Mouse (Mus musculus): Measurements from ENCODE around the gene Pdxdc1. TPM values are rescaled to one million over a fixed set of nuclear protein-coding genes. Genes with fewer than 3 reads are reported as not detected.

Pdxdc1 gene
- polyA plus RNA-seq, 1 experiment: 77.3 TPM

DNA sequence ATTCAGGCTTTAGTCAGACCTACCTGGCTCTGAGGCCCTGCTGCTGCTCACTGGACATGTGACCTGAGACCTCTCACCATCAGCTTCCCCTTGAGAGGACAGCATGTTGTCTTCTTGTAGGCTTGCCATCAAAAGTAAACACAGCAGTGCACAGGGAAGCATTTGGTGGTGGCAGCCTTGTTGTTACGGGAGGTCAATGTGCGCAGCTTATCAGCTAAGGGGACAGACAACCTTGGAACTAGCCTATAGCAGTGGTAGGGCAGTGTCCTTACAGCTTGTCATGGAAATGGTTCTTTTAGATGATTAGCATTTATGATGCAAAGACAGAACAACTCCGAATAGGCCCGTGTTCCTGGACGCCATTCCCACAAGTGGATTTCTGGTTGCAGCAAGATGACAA, 68.5 kb downstream of the Pdxdc1 start:
- WGBS: 94% methylated on average over 5 of the region's 5 CpGs
- Histone ChIP-seq H3K4me3 (ENCODE audit: insufficient read depth, low read depth, low read length) (no peak overlapping the region), H3K27me3 (replicated peaks; ENCODE audit: control insufficient read depth, insufficient read depth, low read length) (no peaks in the 10 kb centered on the region), H3K36me3 (ENCODE audit: control insufficient read depth, insufficient read depth, low read length) (peaks cover 11% of the 10 kb centered on the region), H3K4me1 (ENCODE audit: control insufficient read depth, insufficient read depth, low read length) (no peaks in the 10 kb centered on the region), H3K27ac (ENCODE audit: insufficient read depth, low read depth, low read length) (no peak overlapping the region)
- no peak for TF ChIP-seq CTCF (conservative IDR thresholded peaks at IDR 0.05; ENCODE audit: insufficient read depth, insufficient read length, low read depth, low read length)
- TF ChIP-seq POLR2A (IDR thresholded peaks at IDR 0.05; ENCODE audit: low read depth, low read length): no peak
- no peak for DNase-seq

DNA sequence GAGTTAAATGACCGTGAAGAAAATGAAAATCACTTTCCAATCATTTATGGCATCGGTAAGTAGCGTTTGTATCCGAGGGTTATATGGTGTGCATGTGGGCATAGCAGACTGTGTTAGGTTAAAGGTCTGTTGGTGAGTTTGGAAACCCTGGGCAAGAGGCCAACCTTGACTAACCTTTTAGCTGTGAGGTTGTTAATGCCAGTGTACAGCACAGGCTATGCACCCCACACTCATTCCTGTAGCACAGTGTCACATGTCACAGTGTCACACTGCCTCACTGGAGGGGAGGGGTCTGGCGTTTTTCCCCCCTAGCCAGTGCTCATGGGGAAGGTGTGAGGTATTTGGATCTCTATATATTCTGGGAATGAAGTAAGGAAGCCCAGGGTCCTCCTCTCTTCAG, 71.3 kb downstream of the Pdxdc1 start:
- H3K27ac ChIP-seq (ENCODE audit: insufficient read depth, low read depth, low read length): no peak overlapping the region
- no peak overlapping the region for H3K4me3 ChIP-seq (ENCODE audit: insufficient read depth, low read depth, low read length)
- no peak for TF ChIP-seq POLR2A (IDR thresholded peaks at IDR 0.05; ENCODE audit: low read depth, low read length)
- TF ChIP-seq CTCF (conservative IDR thresholded peaks at IDR 0.05; ENCODE audit: insufficient read depth, insufficient read length, low read depth, low read length): no peak
- no peaks in the 10 kb centered on the region for H3K27me3 ChIP-seq (replicated peaks; ENCODE audit: control insufficient read depth, insufficient read depth, low read length)
- WGBS: 49% methylated on average over 5 of the region's 5 CpGs
- peak; percentile 73 for DNase-seq
- no peaks in the 10 kb centered on the region for H3K4me1 ChIP-seq (ENCODE audit: control insufficient read depth, insufficient read depth, low read length)
- H3K36me3 ChIP-seq (ENCODE audit: control insufficient read depth, insufficient read depth, low read length): peaks cover 6% of the 10 kb centered on the region

DNA sequence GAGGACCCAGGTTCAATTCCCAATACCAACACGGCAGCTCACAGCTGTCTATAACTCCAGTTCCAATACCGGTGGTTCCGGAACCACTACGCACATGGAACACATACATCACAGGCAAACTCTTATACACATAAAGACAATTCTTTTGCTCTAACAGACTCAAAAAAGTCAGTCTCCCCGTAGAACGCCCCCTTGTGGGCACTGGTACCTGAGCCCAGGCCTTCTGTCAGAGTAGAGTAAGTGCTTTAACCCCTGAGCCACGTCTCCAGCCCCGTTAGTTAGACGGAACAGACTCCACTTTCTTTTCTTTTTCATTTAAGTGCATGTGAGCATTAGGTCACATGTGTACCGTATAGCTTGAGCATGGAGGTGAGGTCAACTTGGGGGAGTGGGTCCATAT, 72.5 kb downstream of the Pdxdc1 start:
- Histone ChIP-seq H3K4me3 (ENCODE audit: insufficient read depth, low read depth, low read length) (no peak overlapping the region), H3K27ac (ENCODE audit: insufficient read depth, low read depth, low read length) (no peak overlapping the region), H3K27me3 (replicated peaks; ENCODE audit: control insufficient read depth, insufficient read depth, low read length) (no peaks in the 10 kb centered on the region), H3K36me3 (ENCODE audit: control insufficient read depth, insufficient read depth, low read length) (peaks cover 2% of the 10 kb centered on the region; the same call in 1 of the 2 replicates), H3K4me1 (ENCODE audit: control insufficient read depth, insufficient read depth, low read length) (no peaks in the 10 kb centered on the region)
- no peak for TF ChIP-seq POLR2A (IDR thresholded peaks at IDR 0.05; ENCODE audit: low read depth, low read length)
- TF ChIP-seq CTCF (conservative IDR thresholded peaks at IDR 0.05; ENCODE audit: insufficient read depth, insufficient read length, low read depth, low read length): no peak
- WGBS: 91% methylated on average over 10 of the region's 10 CpGs
- DNase-seq: no peak

DNA sequence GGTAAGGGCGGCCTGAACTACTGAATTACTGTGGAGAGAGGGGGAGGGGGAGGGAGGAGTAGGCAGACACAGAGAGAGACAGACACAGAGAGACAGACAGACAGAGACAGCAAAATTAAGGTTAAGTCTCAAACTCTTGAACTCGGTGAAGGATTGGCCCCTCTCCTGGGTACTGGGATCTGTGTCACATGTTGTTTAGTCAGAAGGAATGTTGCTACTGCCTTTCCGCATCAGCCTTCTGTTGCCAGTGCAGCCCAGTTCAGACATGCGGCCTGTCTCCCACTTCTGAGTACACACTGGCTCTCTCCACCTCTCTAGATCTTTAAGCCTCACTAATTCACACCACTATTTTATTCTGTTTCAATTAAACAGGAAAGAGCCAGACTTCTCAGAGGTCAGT, 76.4 kb downstream of the Pdxdc1 start:
- whole genome bisulfite sequencing: 70% methylated on average over 4 of the region's 4 CpGs
- no peak overlapping the region for H3K4me3 ChIP-seq (ENCODE audit: insufficient read depth, low read depth, low read length)
- no peak for DNase-seq
- H3K27me3 ChIP-seq (replicated peaks; ENCODE audit: control insufficient read depth, insufficient read depth, low read length): no peaks in the 10 kb centered on the region
- H3K27ac ChIP-seq (ENCODE audit: insufficient read depth, low read depth, low read length): no peak overlapping the region
- H3K36me3 ChIP-seq (ENCODE audit: control insufficient read depth, insufficient read depth, low read length): no peaks in the 10 kb centered on the region
- H3K4me1 ChIP-seq (ENCODE audit: control insufficient read depth, insufficient read depth, low read length): no peaks in the 10 kb centered on the region
- TF ChIP-seq CTCF (conservative IDR thresholded peaks at IDR 0.05; ENCODE audit: insufficient read depth, insufficient read length, low read depth, low read length): no peak
- no peak for TF ChIP-seq POLR2A (IDR thresholded peaks at IDR 0.05; ENCODE audit: low read depth, low read length)

DNA sequence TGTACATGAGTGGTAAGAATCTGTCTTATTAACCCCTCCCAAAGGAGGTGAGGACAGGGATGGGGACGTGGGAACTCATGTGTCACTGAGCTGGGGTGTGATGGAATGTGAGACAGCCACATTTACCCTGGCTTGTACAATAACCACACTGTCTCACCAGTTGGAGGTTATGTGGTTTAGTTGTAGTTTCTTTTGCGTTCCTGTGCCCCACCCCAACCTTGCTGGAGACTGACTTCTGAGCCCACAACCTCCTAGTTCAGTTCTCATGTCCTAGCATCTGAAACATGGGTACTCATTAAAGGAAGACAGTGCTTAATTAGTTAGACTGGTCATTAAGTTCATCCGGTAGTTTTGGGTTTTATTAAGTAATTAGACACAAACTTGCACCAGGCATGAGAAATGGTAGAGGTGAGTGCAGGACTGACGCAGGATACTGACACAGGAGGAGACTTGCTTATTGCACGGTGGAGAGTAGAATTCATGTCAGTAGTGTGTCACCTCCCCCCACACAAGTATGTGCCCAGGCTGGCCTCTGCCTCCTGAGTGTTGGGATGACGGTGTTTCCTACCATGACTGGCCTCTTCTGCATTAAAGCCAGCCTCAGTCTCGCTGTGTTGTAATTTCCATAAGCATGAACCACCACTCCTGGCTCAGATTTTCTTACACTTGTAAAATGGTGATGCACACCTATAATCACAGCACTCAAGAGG, 77.0 kb downstream of the Pdxdc1 start:
- no peaks in the 10 kb centered on the region for H3K27me3 ChIP-seq (replicated peaks; ENCODE audit: control insufficient read depth, insufficient read depth, low read length)
- TF ChIP-seq CTCF (conservative IDR thresholded peaks at IDR 0.05; ENCODE audit: insufficient read depth, insufficient read length, low read depth, low read length) (no peak), POLR2A (IDR thresholded peaks at IDR 0.05; ENCODE audit: low read depth, low read length) (no peak)
- WGBS: 51% methylated on average over 7 of the region's 7 CpGs
- DNase-seq: no peak
- H3K4me1 ChIP-seq (ENCODE audit: control insufficient read depth, insufficient read depth, low read length): no peaks in the 10 kb centered on the region
- no peaks in the 10 kb centered on the region for H3K36me3 ChIP-seq (ENCODE audit: control insufficient read depth, insufficient read depth, low read length)
- no peak overlapping the region for H3K27ac ChIP-seq (ENCODE audit: insufficient read depth, low read depth, low read length)
- H3K4me3 ChIP-seq (ENCODE audit: insufficient read depth, low read depth, low read length): no peak overlapping the region

DNA sequence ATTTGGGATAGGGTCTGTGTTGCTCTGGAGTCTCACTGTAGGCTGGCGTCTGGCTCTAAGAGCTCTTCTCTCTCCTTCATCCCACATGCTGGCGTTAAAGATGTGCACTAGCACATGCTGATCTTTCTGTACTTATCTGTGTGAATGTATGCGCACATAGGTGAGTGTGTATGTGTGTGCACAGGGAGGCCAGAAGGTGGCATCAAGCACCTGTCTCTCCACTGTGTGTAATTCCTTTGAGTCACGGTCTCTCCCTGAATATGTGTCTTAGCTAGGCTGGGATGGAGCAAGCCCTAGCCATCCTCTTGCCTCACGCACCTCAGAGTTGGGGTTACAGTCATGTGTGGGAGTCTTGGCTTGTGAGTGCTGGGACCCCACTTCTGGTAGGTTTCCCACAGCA, 82.2 kb downstream of the Pdxdc1 start:
- no peak overlapping the region for H3K27ac ChIP-seq (ENCODE audit: insufficient read depth, low read depth, low read length)
- WGBS: 96% methylated on average over 5 of the region's 5 CpGs
- peaks cover 3% of the 10 kb centered on the region; the same call in 1 of the 2 replicates for H3K4me1 ChIP-seq (ENCODE audit: control insufficient read depth, insufficient read depth, low read length)
- TF ChIP-seq CTCF (conservative IDR thresholded peaks at IDR 0.05; ENCODE audit: insufficient read depth, insufficient read length, low read depth, low read length): 0 out of 2 replicates have a peak, but pooled peaks have one; percentile 11
- no peak for TF ChIP-seq POLR2A (IDR thresholded peaks at IDR 0.05; ENCODE audit: low read depth, low read length)
- H3K27me3 ChIP-seq (replicated peaks; ENCODE audit: control insufficient read depth, insufficient read depth, low read length): no peaks in the 10 kb centered on the region
- H3K4me3 ChIP-seq (ENCODE audit: insufficient read depth, low read depth, low read length): no peak overlapping the region; the same call in 1 of the 2 replicates
- no peaks in the 10 kb centered on the region for H3K36me3 ChIP-seq (ENCODE audit: control insufficient read depth, insufficient read depth, low read length)
- DNase-seq: no peak

DNA sequence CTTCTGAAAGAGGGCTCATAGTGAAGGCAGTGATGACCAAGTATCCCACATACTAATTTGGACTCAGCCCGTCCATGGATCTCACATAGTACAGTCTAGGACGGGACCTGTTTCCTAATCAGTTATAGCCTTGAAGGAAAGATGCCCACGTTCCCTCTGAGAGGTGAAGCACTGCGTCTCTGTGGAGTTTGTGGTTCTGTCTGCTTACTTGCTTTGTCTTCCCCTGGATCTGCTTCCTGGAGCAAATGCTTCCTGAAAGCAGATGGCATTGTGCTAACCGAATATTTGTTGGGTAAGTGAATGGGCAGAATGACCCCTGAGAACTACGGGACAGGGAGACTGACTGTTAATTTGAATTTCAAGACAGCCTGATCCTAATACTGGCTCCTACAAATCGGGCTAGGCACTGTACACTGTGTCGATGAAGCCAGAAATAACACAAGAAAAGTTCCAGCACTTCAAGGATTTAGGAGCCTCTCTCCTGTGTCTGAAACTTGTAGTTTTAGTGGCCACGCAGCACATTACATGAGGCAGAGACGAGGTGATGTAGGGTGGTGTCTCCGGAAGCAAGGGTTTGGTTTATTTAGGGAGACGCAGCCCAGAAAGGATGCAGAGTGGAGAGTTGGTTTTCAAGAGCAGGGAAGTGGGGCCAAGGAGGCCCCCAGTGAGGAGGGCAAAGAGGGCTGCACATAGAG, 83.0 kb downstream of the Pdxdc1 start:
- Histone ChIP-seq H3K4me3 (ENCODE audit: insufficient read depth, low read depth, low read length) (peak overlapping the region; percentile 81), H3K4me1 (ENCODE audit: control insufficient read depth, insufficient read depth, low read length) (peaks cover 3% of the 10 kb centered on the region; the same call in 1 of the 2 replicates), H3K27ac (ENCODE audit: insufficient read depth, low read depth, low read length) (no peak overlapping the region; the same call in 1 of the 2 replicates), H3K36me3 (ENCODE audit: control insufficient read depth, insufficient read depth, low read length) (no peaks in the 10 kb centered on the region), H3K27me3 (replicated peaks; ENCODE audit: control insufficient read depth, insufficient read depth, low read length) (no peaks in the 10 kb centered on the region)
- DNase-seq: peak; percentile 10
- no peak for TF ChIP-seq POLR2A (IDR thresholded peaks at IDR 0.05; ENCODE audit: low read depth, low read length)
- no peak for TF ChIP-seq CTCF (conservative IDR thresholded peaks at IDR 0.05; ENCODE audit: insufficient read depth, insufficient read length, low read depth, low read length)
- WGBS: 13% methylated on average over 12 of the region's 12 CpGs
